Mouse (Mus musculus) testis, adult 2 months (tissue): ENCODE measurements around the gene Nfib. TPM values are rescaled to one million over a fixed set of nuclear protein-coding genes. Genes with fewer than 3 reads are reported as not detected.

Experiments used
- H3K27ac ChIP-seq: fragments of 200-500 bp; 2 replicates; pipeline ENCODE4 v1.5.1; 2012; ENCODE audit warnings: low read depth, low read length; ENCODE audit not compliant: control insufficient read depth, insufficient read depth
- H3K27me3 ChIP-seq: fragments of 200-500 bp; 2 replicates; pipeline ENCODE4 v1.6.1; 2012; ENCODE audit warnings: mild to moderate bottlenecking, low read length, moderate library complexity; ENCODE audit not compliant: control insufficient read depth, insufficient read depth
- H3K36me3 ChIP-seq: fragments of 200-500 bp; 2 replicates; pipeline ENCODE4 v1.6.1; 2012; ENCODE audit warnings: mild to moderate bottlenecking, low read length; ENCODE audit not compliant: control insufficient read depth, insufficient read depth
- H3K4me1 ChIP-seq: fragments of 200-500 bp; 2 replicates; pipeline ENCODE4 v1.6.1; 2012; ENCODE audit warnings: low read length; ENCODE audit not compliant: control insufficient read depth, insufficient read depth
- H3K4me3 ChIP-seq: fragments of 200-500 bp; 2 replicates; pipeline ENCODE4 v1.5.1; 2012; ENCODE audit warnings: low read depth, mild to moderate bottlenecking, low read length, moderate library complexity, mixed read lengths; ENCODE audit not compliant: control insufficient read depth
- CTCF ChIP-seq: fragments of 200-500 bp; IDR thresholded peaks from 2 replicates; pipeline ENCODE4 v1.5.1; 2012; ENCODE audit warnings: low read depth, mild to moderate bottlenecking, inconsistent platforms, low read length, moderate library complexity; ENCODE audit not compliant: control insufficient read depth, insufficient read depth, insufficient replicate concordance
- POLR2A ChIP-seq: fragments of 200-500 bp; IDR thresholded peaks from 2 replicates; pipeline ENCODE4 v1.6.1; 2012; ENCODE audit warnings: low read depth, mild to moderate bottlenecking, inconsistent platforms, low read length, moderate library complexity; ENCODE audit not compliant: control insufficient read depth
- polyA plus RNA-seq: library from polyadenylated mRNA; depleted of rRNA; stranded (reverse); fragments of >200 nt; gene quantifications from 2 replicates; pipeline ENCODE4 v1.2.3, GENCODE M21; 2012

Gene Nfib
- polyA plus RNA-seq, 1 experiment = 1.2 TPM

DNA sequence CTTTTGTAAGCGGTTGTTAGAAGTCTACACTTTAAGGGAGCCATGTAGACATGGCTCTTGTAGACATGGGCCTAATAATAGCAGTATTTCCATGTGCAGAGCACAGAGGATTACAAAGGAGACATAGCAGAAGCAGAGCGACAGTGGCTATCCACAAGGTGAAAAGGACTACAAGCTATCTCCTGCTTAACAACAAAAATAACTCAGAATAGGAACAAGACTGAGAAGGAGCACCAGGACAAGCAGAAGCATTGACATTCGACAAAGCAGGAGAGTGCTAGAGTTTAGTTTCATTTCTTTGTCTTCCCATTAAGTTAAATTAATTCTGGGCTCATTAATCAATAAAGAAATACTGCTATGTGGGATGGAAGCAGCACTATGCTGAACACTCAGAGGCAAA, 372.1 kb downstream of the Nfib start:
- H3K27me3 ChIP-seq = no peaks in the 10 kb centered on the region
- no peak overlapping the region for H3K4me3 ChIP-seq
- no peaks in the 10 kb centered on the region for H3K36me3 ChIP-seq
- H3K4me1 ChIP-seq = no peaks in the 10 kb centered on the region
- TF ChIP-seq POLR2A = no peak
- TF ChIP-seq CTCF = no peak
- no peak overlapping the region for H3K27ac ChIP-seq

GRCm38 (mm10) chr4:82330095-82330494, 375.5 kb downstream of the Nfib start:
- Histone ChIP-seq H3K36me3 (no peaks in the 10 kb centered on the region), H3K27me3 (no peaks in the 10 kb centered on the region), H3K4me1 (no peaks in the 10 kb centered on the region), H3K4me3 (no peak overlapping the region), H3K27ac (no peak overlapping the region)
- no peak for TF ChIP-seq CTCF
- TF ChIP-seq POLR2A = no peak

DNA sequence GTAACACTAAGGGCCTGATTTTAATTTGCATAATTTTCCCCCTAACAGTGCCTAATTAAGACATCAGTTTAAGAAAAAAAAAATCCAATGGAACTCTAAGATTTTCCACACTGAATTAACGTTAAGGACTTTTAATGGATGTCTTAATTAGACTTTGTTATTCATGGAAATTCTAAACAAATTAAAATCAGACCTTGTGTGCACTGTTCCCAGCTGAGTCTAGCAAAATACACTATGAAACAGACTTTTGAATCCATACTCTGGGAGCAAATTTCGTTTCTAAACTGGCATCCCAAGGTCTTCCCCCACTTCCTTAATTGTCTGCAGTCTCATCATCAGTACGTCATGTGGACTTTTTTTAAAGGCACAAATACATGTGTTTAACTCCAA, 379.4 kb downstream of the Nfib start:
- no peak overlapping the region for H3K4me3 ChIP-seq
- H3K36me3 ChIP-seq = no peaks in the 10 kb centered on the region
- TF ChIP-seq CTCF (no peak), POLR2A (no peak)
- H3K27me3 ChIP-seq = no peaks in the 10 kb centered on the region
- H3K4me1 ChIP-seq = no peaks in the 10 kb centered on the region
- no peak overlapping the region for H3K27ac ChIP-seq

DNA sequence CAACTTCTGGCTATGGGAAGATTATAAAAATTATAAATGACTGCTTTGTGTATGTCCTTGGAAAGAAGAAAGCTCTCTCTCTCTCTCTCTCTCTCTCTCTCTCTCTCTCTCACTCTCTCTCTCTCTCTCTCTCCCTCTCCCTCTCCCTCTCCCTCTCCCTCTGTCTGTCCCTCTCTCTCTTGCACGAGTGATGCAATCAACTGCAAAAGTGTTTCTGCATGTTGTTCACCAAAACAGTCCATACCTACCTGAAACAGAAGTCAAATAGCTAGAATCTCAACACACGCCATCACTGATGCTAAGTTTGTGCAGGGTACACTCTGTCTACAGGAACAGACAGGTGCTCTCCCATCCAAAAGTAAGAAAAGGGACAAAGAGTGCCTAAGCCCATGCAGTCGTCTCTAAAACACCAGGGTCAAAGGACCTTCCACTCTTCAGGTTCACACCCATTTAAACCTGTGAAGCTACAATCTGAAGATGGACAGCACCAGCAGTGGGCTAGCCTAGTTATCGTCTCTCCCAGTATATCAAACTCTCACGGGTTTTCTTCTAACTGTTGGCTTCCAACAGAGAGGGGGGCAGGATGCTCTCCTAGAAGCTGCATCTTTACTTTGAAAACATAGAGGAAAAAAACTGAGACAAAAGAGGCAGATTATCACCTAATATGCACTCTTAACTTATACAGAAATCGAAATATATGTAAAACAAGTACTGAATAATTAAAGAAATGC, 380.0 kb downstream of the Nfib start:
- no peak overlapping the region for H3K27ac ChIP-seq
- no peak for TF ChIP-seq POLR2A
- no peak for TF ChIP-seq CTCF
- no peak overlapping the region for H3K4me3 ChIP-seq
- H3K27me3 ChIP-seq = no peaks in the 10 kb centered on the region
- no peaks in the 10 kb centered on the region for H3K36me3 ChIP-seq
- no peaks in the 10 kb centered on the region for H3K4me1 ChIP-seq

DNA sequence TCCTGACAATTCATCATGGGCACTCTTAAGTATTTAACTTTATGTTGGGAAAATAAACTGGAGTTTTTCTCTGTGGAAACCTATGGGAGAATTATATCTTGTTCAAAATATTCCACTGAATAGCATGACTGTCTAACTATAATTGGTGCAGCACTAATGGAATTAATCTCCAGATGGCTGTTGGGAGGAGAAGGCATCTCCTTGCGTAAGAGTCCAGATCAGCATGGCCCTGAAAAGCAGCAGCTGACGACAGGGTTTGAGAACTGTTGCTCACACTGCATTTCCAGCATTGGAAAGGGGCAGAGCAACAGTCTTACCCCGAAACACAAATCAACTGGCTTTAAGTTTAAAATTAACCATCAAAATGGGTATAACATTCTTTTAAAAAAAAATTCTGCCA, 380.6 kb downstream of the Nfib start:
- TF ChIP-seq CTCF (no peak), POLR2A (no peak)

DNA sequence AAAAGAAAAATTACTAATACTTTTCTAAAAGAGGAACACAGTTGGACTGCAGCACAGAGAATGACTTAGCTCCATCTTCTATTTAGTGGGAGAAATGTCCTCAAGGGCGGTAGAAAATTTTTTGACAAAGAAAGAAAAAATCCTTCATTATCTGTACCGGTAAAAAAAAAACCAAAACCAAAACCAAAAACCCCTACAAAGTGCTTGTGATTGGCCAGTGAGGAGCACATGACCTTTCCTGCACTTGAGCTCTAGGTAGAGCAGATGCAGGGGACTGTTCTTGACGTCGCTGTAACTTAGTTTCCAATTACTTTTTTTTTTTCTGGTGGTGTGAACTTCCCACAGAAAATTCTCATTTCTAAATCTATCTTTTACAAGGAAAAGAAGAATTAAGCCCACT, 384.5 kb downstream of the Nfib start:
- H3K27me3 ChIP-seq = no peaks in the 10 kb centered on the region
- no peak overlapping the region for H3K27ac ChIP-seq
- no peaks in the 10 kb centered on the region for H3K36me3 ChIP-seq
- no peak for TF ChIP-seq CTCF
- no peak for TF ChIP-seq POLR2A
- H3K4me1 ChIP-seq = no peaks in the 10 kb centered on the region
- no peak overlapping the region for H3K4me3 ChIP-seq

More for the DNA sequence above, 380.6 kb downstream of the Nfib start:
- H3K27ac ChIP-seq = no peak overlapping the region
- H3K4me1 ChIP-seq = no peaks in the 10 kb centered on the region
- no peak overlapping the region for H3K4me3 ChIP-seq
- no peaks in the 10 kb centered on the region for H3K27me3 ChIP-seq
- no peaks in the 10 kb centered on the region for H3K36me3 ChIP-seq

- no peak overlapping the region for H3K27ac ChIP-seq
- H3K27me3 ChIP-seq = no peaks in the 10 kb centered on the region
- no peaks in the 10 kb centered on the region for H3K36me3 ChIP-seq
- no peaks in the 10 kb centered on the region for H3K4me1 ChIP-seq
- no peak for TF ChIP-seq POLR2A
- TF ChIP-seq CTCF = no peak
- H3K4me3 ChIP-seq = no peak overlapping the region
Observed at GRCm38 (mm10) chr4:82319388-82319787, 386.2 kb downstream of the Nfib start.

- H3K4me1 ChIP-seq = no peaks in the 10 kb centered on the region
- no peaks in the 10 kb centered on the region for H3K36me3 ChIP-seq
- H3K27ac ChIP-seq = no peak overlapping the region
- H3K4me3 ChIP-seq = no peak overlapping the region
- H3K27me3 ChIP-seq = no peaks in the 10 kb centered on the region
- TF ChIP-seq POLR2A (no peak), CTCF (no peak)
Observed at GRCm38 (mm10) chr4:82316168-82316567, 389.4 kb downstream of the Nfib start.

GRCm38 (mm10) chr4:82315710-82316109, 389.8 kb downstream of the Nfib start:
- Histone ChIP-seq H3K4me3 (no peak overlapping the region), H3K4me1 (no peaks in the 10 kb centered on the region), H3K36me3 (no peaks in the 10 kb centered on the region), H3K27me3 (no peaks in the 10 kb centered on the region), H3K27ac (no peak overlapping the region)
- TF ChIP-seq POLR2A (no peak), CTCF (no peak)
